Mouse (Mus musculus) CD4-positive, CD25-positive, alpha-beta regulatory T cell, adult 4 months (primary cell): ENCODE results near the gene Tyms. TPM values are rescaled to one million over a fixed set of nuclear protein-coding genes. Genes with fewer than 3 reads are reported as not detected.

Experiments used
- ATAC-seq: one replicate; pipeline ENCODE4 v1.8.0; 2017
- polyA plus RNA-seq, 2 experiments: library from polyadenylated mRNA; unstranded; fragments of 100-300 nt; shearing (Covaris generic); gene quantifications; one replicate each; pipeline ENCODE4 v1.2.1; 2017

The Tyms gene
- 10 to 100 TPM; 58.0 to 73.1 TPM for polyA plus RNA-seq

- peak; percentile 87 for ATAC-seq
Observed at GRCm38 (mm10) chr5:30072825-30073821, at the start of gene Tyms. TSS of gene Tyms (minus strand) at chr5:30073617.

GRCm38 (mm10) chr5:30122481-30122880 is 49.1 kb upstream of the Tyms start:
- no peak for ATAC-seq

DNA sequence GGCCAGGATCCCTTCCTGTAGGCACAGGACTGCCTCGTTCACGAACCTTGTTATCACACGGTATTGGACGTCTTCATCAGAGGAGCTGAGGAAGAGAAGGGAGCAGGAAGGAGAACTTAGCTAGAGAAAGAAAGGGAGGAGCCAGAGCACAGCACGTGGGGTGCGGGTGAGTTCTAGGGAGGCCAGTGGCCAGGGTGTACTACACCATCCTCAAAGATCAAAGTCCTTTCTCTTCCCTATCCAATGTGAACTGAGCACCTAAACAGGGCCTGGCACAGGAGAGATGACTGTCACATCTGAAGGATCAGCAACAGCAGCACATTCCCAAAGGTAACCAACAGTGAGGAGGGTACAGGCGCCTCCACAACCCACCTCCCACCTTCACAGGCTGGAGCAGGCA is 46.7 kb upstream of the Tyms start:
- no peak for ATAC-seq

- ATAC-seq, result no peak
Observed at GRCm38 (mm10) chr5:30119163-30119562, 45.7 kb upstream of the Tyms start.

GRCm38 (mm10) chr5:30118018-30118417 is 44.6 kb upstream of the Tyms start:
- ATAC-seq, result no peak

DNA sequence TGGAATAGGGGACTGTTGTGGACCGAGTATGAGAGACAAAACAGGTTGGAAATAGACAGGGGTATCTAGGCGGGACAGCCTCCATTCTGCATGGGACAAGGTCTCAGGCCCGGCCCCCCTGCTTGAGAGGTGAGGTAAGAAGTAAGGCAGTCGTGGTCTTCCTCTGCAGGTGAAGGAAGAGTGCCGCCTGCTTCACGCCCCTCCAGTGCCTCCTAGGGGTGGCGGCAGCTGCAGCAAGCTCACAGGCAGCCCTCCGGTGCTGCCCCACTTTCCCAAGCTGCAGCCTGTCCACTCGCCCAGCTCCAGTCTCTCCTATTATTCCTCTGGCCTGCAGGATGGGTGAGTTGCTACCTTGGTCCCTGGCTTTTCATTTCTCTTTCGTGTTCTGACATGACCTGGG is 42.3 kb upstream of the Tyms start:
- ATAC-seq, result no peak

GRCm38 (mm10) chr5:30114761-30115140 is 41.3 kb upstream of the Tyms start:
- no peak for ATAC-seq

DNA sequence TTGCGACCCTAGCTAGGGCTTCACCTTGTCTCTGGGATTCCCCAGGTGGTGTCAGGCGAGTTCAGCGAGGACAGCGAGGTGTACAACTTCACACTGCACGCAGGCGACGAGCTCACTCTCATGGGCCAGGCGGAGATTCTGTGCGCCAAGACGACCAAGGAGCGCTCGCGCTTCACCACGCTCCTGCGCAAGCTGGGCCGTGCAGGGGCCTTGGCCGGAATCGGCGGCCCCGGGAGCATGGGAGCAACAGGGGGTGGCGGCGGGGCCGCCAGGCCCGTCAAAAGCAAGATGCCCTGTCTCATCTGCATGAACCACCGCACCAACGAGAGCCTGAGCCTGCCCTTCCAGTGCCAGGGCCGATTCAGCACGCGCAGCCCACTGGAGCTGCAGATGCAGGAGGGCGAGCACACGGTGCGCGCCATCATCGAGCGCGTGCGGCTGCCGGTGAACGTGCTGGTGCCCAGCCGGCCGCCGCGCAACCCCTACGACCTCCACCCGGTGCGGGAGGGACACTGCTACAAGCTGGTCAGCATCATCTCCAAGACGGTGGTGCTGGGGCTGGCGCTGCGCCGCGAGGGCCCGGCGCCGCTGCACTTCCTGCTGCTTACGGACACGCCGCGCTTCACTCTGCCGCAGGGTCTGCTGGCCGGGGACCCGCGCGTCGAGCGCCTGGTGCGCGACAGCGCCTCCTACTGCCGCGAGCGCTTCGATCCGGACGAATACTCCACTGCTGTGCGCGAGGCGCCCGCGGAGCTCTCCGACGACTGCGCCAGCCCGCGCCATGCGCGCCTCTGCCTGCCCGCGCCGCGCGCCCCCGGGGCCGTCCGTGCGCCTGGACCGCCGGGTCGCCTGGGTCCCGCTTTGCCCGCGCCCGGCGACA is 40.7 kb upstream of the Tyms start:
- no peak for ATAC-seq

DNA sequence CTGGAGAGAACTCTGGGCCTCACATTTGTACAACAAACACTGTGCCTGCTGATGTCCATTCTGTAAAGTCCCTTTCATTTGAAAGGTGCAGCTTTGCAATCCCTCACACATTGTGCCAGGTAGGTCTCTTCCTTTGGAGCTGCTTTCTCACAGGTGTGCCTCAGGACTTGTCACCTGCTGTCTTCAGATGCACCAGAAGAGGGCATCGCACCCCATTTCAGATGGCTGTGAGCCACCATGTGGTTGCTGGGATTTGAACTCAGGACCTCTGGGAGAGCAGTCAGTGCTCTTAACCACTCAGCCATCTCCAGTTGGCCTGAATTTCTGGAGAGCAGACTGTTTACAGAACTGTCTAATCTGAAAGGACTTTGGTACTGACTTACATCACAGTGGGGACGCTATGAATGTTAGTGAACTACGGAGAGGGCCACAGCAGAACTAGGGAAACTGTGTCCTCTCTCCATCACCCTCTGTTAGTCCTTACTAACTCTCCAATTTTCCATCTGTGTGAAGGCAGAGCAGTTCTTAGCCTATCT is 39.2 kb upstream of the Tyms start:
- no peak for ATAC-seq

- ATAC-seq, result no peak
Observed at GRCm38 (mm10) chr5:30111771-30112170, 38.4 kb upstream of the Tyms start.

GRCm38 (mm10) chr5:30111126-30111525 is 37.7 kb upstream of the Tyms start:
- ATAC-seq, result no peak

DNA sequence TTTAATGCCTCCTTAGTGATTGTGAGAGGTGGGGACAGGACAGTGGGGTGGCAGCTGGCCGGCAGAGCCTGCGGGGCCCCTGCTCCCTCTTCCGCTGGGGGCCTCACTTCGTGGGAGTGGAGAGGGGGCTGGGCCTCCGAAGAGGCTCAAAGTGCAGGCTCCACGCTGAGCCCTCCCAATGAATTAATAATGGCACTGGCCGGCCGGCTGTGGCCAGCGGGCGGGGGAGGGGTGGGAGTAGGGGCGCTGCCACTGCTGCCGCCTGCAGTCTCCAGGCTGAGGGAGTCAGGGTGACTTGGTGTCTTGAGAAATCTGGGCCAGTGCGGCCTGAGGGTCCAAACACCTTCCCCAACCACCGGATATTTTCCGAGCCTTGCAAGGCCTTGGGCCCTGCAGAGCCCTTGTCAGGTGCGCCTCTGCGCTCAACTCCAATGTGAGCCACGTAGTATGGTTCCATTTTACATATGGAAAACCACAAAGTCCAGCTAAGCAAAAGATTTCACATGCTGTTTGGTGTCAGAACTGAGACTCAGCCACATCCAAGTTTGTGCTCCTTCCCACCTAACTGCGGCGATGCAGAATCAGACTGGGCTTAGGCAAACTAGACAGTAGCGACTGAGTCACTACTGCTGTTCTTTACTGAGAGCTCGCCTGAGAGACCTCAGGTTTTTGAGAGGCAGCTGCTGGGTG is 37.1 kb upstream of the Tyms start:
- ATAC-seq, result no peak

- ATAC-seq, result no peak
Observed at GRCm38 (mm10) chr5:30109899-30110298, 36.5 kb upstream of the Tyms start.

- no peak for ATAC-seq
Observed at GRCm38 (mm10) chr5:30108233-30108632, 34.8 kb upstream of the Tyms start.

DNA sequence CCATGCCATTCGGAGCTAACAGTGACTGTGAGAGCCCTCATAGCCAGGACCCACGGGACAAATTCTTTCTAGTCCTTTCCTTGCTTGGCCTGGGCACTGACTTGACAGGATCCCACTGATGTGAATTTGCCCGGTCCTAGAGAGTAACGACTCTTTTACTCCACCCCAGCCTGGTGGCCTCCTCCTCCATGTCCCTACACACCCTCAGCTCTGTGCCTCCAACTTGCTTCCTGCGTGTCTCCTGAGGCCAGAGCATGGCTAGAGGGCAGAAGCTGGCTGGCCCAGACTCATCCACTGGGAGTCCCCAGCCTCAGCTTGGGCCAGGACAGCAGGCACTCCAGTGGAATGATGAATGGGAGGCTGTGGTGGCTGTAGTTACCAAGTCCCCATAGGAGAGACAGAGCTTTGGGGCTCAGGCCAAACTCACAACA is 34.2 kb upstream of the Tyms start:
- no peak for ATAC-seq

DNA sequence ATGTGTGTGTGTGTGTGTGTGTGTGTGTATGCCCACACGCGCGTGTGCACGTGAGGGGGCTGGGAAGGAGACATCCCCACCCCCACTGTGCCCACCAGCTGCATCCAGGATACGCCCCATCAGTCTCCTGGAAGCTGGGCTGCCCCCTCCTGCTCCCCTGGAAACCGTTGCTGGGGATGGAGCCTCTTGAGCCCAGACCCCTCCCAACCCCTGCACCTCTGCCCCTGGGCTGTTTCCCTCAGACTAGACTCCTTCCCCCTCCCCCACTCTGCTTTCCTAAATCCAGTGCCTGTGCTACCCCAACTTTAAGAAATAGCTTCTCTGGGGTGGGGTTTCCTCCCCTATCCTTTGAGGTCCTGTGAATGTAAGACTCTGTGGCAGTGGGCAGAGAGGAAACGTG is 33.8 kb upstream of the Tyms start:
- ATAC-seq, result no peak

- no peak for ATAC-seq
Observed at GRCm38 (mm10) chr5:30106756-30107155, 33.3 kb upstream of the Tyms start.

- ATAC-seq, result no peak
Observed at GRCm38 (mm10) chr5:30105668-30106300, 32.4 kb upstream of the Tyms start, which contains the start of gene 3110082J24Rik. TSS of gene 3110082J24Rik (minus strand) at chr5:30106086.

- ATAC-seq, result no peak
Observed at GRCm38 (mm10) chr5:30104841-30105667, 31.6 kb upstream of the Tyms start, which contains the start of gene Garem2. TSS of gene Garem2 (plus strand) at chr5:30105161.

- no peak for ATAC-seq
Observed at GRCm38 (mm10) chr5:30104339-30104738, 30.9 kb upstream of the Tyms start.

DNA sequence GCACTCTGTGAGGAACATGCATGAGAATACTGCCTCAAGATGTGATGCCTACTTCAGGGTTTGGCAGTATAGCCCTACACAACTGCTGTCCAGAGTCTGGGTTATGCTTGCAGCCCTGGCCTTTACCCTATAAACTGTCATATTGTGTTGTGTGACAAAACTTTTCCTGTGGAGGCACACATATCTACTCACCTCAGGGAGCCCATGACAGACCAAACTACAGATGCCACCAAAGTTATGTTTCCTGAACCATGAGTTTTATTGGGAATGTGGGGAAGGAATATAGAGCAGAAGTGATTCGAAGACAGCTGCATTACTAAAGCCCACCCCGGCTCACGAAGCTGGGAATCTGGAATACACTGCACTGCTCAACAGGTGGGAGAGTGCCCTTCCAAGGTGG is 29.9 kb upstream of the Tyms start:
- no peak for ATAC-seq
